Mouse (Mus musculus) spleen, adult 2 months (tissue): ENCODE data around the gene Gm20816. TPM values are rescaled to one million over a fixed set of nuclear protein-coding genes. Genes with fewer than 3 reads are reported as not detected.
"Not testable (repeated sequence)": the region's sequence is repeated elsewhere in the genome, so short reads cannot be mapped to it uniquely, and the experiment has no call there.

Experiments
- DNase-seq, 2 experiments: peaks; one replicate each; pipeline versions ENCODE4 v3.0.0 to v3.0.0-alpha.2; 2012 to 2021; ENCODE audit warnings: low spot score in 2 of 2, low read depth in 1 of 2
- H3K27ac ChIP-seq: fragments of 200-500 bp; 2 replicates; pipeline ENCODE4 v1.5.1; 2012; ENCODE audit warnings: low read length, inconsistent platforms; ENCODE audit not compliant: insufficient read depth
- H3K27me3 ChIP-seq: fragments of 200-500 bp; 2 replicates; pipeline ENCODE4 v1.6.1; 2012; ENCODE audit warnings: mild to moderate bottlenecking, moderate library complexity, low read length, inconsistent platforms; ENCODE audit not compliant: control insufficient read depth, insufficient read depth
- H3K36me3 ChIP-seq: fragments of 200-500 bp; 2 replicates; pipeline ENCODE4 v1.6.1; 2012; ENCODE audit warnings: mild to moderate bottlenecking, low read length, inconsistent platforms; ENCODE audit not compliant: control insufficient read depth, insufficient read depth
- H3K4me1 ChIP-seq: fragments of 200-500 bp; 2 replicates; pipeline ENCODE4 v1.6.1; 2011; ENCODE audit warnings: inconsistent platforms; ENCODE audit not compliant: control insufficient read depth, insufficient read depth, insufficient read length
- H3K4me3 ChIP-seq: fragments of 200-500 bp; 2 replicates; pipeline ENCODE4 v1.5.1; 2011; ENCODE audit warnings: mild to moderate bottlenecking, inconsistent platforms; ENCODE audit not compliant: insufficient read depth, insufficient read length; ENCODE audit errors: extremely low read depth
- WGBS: fragments of 180-500 bp; shearing (Covaris S2); methylation state at CpG from one replicate; pipeline ENCODE4 v1.1.7; 2018; 5-methylcytosine and 5-hydroxymethylcytosine counted together
- polyA plus RNA-seq: library from polyadenylated mRNA; depleted of rRNA; stranded (reverse); fragments of >200 nt; gene quantifications from 2 replicates; pipeline ENCODE4 v1.2.3, GENCODE M21; 2012; rRNA removed

Gene Gm20816
- polyA plus RNA-seq, result not detected in 2 replicates

DNA sequence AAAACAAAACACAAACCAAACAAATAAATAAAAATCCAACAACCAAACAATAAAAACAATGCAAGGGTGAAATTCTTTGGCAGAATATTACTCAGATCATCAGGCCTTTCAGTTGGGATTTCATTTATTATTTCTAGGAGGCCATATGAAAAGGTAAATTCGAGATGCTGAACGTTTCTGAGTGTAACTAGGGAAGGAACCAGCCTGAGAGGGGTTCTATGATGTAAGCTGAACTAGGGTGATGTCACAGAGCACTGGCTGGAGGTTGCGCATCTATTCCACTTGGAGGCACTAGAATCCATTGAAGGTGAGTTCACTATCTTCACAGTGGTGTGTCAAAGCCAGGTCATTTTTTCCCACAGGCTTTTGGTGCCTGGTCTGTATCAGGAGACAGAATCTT, at the start of gene Gm20816:
Gene Gm20816 (plus strand): TSS at position 301 of the 400 bp plus-strand sequence.
- H3K36me3 ChIP-seq, H3K4me3 ChIP-seq, H3K27me3 ChIP-seq, H3K27ac ChIP-seq, H3K4me1 ChIP-seq, DNase-seq: not testable (repeated sequence)
- WGBS, result no CpG with 5 or more reads among the region's 3 CpGs

Other genes starting within 250 kb of the Gm20816 start
- not detected in 2 replicates for gene Gm20937, start 243.1 kb upstream of the Gm20816 start, polyA plus RNA-seq